Mouse (Mus musculus) left cerebral cortex, adult 18-20 months (tissue): ENCODE measurements at regions not wholly inside any gene's neighbourhood (a gene's known extent, or its start where the extent isn't known, plus 50 kb on each side); places are given as distances from the start of the nearest gene placed in this dataset.
A peak's percentile ranks its signal among the peaks of the same experiment; 100 is the strongest.

Source experiments
- DNase-seq, 2 experiments: peaks; one replicate each; pipeline ENCODE4 v3.0.0; 2021 to 2022; ENCODE audit warnings: low spot score in 2 of 2, mixed read lengths in 1 of 2

DNA sequence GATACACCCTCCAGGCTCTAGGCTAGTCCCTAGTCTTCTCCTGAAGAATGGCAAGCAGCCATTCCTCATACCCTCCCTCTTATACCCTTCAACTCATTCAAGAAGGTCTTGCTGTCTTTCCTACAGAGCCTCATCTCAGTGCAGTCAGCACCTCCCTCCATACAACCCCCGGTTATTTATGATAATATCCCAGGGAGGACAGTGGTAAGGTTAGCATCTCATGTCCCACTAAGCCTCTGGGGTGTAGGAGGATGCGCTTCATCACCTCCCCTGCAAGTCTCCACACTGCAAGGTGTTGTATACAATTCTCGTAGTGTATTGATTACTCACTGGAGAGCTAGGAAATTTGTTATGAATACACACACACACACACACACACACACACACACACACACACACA, 80.2 kb upstream of the Shisa6 start:
- DNase-seq = no peak

DNA sequence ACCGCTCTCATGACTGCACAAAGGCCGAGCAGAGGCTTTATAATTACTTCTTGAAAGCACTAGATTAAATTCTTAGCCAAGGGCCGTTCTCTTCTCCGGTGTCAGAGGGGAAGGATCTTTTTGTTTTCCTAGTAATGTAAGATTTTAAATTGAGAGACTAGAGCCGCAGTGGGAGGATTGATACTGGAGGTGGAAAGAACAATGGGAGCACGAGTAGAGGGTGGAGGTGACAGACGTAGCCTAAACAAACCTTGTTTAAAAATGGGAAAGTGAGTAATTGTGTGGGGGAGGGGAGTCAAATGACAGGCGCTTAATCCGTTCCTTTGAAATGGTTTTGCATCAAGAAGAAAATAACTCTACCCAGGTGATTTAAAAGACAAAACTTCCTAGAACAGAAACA, 80.9 kb upstream of the Shisa6 start:
- DNase-seq = no peak

DNA sequence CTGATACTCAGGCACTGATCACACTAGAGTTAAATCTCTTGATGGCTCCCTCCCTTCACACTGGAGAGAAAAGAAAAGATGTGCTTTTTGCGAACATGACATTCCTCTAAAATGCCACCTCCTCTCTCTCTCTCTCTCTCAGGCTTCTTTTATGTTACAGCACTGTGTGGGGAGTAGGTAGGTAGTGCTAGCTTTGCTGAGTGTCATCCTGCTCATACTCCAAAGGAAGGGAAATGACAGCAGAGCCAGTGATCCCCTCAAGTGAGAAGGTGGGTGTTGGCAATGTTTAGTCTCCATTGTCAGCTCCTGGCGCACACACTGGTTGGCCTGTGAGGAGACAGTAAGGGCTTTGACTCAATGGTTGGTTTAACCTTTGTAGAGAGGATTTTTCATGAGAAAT, 84.0 kb upstream of the Shisa6 start:
- peak in 1 of 2 experiments; percentile 8 for DNase-seq

DNA sequence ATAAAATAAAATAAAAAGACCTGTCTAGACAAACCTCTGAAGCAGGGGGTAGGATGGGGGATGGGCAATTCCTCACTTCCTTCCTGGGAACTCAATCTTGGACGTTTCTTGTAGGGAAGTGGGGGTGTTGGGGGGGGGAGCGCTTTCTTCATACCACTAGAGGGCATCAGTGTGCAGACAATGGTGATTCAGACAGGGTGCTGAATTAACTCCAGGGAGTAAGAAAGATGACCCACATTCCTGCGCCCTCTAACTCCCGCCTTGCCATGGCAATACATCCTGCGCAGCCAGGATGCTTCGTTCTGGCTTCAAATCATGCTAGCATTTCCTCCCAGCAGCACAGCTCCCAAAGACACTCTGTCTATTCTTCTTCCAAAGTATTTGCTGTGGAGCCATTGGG, 87.4 kb upstream of the Shisa6 start:
- DNase-seq = peak; percentile 4 to 5

DNA sequence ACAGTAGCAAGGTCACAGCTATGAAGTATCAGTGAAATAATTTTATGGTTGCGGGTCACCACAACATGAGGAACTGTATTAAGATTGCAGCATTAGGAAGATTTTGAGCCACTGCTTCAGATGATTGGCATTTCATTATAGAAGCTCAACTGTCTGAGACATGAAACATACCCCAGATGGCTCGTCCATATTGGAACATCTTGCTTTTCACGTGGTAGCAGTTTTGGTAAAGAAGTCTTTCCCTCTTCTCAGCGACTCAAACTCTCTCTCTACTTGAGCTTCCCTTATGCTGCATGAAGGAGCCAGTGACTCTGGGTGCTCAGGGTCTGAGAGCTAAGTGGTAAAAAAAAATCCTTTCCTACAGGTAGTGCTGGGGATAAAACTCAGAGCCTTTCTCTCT, 99.7 kb upstream of the Shisa6 start:
- DNase-seq = no peak

DNA sequence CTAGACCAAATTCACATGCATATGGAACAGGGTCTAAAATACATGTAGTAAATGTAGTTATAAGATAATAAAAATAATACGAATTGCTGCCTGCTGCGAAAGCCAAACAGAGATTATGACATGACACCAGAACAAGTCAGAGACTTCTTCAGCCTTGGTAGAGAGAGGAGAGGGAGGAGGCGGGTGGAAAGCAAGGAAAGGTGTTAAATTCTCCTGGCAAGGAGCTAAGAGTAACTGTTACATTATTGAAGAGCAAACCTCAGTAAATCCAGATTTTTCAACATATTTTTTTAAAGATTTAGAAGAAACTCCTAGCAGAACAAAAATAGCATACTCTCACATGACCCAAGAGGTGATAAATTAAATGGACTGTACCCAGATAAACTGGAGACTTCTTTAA, 131.0 kb upstream of the Shisa6 start:
- DNase-seq = no peak

DNA sequence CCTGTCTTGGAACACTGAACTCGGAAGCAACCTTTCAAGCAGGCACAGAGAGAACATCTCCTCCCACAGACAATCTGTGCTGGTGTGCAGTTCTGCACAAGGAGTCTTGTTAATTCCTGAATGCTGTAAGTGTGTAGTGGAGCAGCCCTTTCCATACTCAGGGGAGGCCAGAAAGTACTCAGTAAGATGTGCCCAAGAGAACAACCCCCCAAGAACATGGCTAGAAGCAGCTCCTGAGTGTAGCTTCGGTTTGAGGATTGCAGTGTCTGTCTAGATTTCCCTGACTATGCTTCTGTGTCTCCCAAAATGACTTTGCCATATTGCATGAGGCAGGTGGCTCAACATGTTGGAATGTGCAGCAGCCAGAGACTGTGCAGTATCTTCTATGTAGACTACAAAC, 148.8 kb upstream of the Shisa6 start:
- DNase-seq = peak; percentile 52 to 71

DNA sequence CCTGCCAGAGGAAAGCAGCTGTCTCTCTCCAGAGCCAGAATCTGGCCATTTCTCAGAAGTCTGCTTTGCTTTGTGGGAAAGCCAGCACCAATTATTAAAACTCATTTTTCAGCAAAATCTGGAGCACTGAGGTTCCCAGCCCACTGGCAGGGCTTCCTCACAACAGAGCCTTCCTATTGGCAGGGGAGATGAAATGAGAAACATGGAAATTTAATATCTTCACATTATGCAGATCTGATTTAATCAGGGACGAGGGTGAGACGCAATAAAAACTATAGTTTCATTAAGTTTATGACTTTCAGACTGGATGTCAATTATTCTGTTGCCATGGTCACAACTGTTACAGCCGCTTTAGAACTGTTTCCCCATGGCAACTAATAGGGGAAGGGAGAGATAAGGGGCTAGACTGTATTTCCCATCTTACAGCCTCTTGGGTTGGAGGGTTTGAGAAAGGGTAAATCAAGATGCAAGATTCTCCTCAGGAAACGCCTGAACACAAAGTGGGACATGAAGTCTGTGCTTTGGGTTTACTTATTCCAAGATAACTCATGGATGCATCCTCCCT, 154.4 kb upstream of the Shisa6 start:
- DNase-seq = no peak

DNA sequence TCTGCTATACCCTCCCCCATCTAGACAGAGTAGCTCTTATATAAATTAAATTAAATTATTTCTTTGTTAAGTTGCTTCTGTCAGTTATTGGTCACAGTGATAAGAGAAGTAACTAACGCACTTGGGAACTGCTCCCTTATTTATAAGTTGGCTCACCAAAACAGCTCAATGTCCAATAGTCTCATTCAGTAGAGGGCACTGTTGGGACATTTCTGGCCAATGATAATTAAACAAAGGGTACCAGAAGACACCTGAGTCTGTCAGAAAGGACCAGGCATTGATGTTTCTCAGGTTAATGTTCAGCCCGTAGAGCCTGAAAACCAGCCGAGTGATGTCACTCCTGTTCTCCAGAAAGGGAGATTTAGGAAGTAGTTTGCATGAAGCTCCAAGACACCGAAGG, 156.1 kb upstream of the Shisa6 start:
- no peak for DNase-seq

DNA sequence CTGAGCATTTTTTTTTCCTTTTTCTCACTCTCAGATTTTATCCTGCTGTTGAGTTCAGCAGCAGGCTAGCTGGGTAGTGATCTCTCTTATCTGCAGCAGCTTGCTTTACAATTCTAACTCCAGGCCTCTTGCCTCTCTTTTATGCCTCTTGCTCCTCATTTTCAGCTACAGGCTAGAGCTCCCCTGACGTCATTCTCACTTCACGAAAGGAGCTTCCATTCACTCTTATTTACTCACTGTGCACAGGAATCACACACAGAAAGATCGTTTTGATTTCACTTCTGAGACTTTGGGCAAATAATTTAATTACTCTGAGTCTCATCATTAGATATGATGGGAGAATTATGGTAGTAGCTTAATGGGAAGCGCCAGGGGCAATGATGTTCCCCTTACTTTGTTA, 158.4 kb upstream of the Shisa6 start:
- no peak for DNase-seq

DNA sequence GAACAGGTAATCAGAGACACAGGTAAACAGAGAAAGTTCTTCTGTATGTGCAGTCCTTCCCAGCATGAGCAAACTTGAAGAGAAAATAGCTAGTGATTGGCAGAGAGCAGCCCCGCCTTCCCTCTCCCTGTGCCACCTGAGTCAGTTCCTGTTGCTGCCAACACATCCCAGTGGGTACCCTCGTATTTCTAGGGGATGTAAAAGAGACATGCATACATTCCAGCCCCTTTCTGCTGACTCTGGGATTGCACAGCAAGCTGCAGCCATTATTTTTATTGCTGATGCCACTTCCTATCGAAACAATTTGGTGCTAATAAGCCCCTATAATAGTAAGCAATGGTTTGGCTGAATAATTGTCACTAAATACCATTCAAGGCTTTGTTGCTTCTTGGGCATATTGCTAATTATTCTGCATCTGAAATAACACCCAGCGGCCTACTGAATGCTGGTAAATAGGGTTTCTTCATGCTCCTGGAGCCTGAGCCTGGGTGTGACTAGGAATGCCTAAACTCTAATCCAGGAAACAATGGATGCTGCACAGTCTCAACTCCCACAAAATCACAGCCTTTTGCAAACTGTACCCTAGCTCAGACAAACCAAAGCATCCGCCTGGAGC, 169.0 kb upstream of the Shisa6 start:
- DNase-seq = no peak

DNA sequence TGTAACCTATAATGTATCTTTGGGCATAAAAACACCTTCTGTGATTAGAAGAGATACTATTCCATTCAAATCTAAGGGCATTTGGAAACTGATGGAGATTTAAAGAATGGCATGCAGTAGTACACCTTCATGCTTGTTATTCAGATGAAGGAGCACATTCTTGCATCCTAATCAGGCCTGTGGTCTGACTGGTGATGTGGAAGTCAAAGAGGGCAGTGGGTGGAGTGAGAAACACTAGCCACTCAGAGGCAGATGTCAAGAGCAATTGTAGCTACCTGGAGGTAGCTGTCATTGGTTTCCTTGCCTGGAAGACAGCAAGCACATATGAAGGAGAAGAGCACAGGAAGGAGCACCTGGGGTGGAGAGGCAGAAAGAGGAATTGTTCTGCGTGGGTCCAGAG, 171.0 kb upstream of the Shisa6 start:
- DNase-seq = no peak

DNA sequence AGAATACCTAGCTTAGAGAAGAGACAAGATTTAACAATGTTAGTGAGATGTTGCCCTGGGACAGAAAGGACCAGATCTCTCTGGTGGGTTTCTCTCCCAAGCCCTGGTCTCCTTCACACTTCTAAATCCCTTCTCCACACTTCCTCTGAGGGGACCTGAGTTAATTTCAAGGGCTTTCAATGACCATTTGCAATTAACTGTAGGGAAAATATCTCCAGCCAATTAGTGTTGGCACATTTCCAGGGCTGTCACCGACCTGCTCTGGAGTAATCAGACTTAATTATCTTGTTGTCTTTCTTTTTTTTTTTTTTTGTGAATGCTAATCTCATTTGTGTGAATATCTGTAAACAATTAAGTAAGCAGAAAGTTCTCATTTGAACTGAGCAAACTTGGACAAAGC, 166.3 kb upstream of the Pirt start:
- no peak for DNase-seq

DNA sequence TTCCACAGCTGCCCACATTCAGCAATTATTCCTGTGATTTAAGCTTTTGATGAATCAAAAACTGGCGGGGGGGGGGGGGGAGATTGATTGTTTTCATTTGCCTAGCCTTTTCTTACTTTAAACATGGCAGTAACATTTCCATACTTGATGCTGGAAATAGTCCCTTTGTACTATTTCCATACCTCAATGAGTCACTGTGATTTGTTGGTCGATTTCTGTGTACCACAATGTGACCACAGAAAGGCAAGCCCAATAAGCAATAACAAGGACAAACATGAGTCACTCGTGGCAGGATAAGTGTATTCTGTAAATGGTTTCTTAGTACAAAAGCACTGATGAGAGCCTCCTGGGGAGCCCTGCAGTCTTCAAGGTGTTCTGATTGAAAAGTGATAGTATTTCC, 121.8 kb upstream of the Pirt start:
- no peak for DNase-seq

DNA sequence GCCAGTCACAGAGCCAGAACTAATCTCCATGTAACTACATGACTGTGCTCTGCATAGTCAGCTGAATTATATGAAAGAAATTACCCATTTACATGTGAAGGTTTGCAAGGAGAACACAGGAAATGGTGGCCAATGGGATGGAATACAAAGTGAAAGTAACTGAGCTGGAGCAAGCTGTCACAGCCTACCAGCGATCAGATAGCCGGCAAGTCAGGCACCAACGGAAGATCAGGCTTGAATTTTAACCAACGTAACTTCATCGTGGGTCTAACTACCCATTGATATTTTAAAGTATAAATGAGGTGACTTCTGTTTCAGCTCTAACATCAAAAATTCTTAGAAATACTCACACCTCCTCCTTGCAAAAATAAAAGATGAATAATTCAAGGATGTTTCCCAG, 104.9 kb upstream of the Pirt start:
- DNase-seq = no peak

DNA sequence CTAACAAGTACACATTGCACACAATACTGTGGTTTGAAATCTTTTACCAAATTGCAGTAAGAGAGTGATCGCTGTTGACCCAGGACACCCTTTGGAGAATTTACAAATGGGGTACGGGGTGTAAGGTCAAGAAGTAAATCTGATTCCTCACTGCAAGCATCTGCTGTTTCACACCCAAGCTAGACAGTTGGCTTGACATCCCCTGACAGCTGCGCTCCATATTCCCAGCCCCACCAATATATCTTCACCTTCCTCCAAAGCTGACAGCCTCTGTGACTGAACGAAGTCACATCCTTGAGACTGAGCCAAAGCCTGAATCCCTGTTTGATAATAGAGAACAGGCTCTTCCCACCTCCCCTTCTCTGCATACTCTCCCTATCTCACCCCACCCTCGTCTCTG, 98.5 kb upstream of the Pirt start:
- no peak for DNase-seq

DNA sequence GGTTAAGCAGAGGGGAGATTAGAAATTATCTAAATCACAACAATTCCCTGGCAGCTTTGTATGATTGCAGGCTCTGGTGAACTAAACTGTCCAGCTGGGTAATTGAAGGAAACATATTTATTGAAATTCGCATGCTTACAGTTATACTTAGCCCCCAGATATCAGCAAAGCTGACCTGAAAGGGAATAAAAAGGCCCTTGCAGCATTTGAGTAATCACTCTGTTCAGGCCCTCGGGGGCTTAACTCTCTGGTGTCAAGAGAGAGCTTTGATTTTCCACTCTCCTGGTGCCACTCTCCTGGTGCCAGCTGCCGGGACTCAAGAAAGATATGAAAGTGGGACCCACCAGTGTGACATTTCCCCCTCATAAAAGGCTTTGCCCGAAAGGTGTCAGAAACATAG, 98.0 kb upstream of the Pirt start:
- DNase-seq = no peak

DNA sequence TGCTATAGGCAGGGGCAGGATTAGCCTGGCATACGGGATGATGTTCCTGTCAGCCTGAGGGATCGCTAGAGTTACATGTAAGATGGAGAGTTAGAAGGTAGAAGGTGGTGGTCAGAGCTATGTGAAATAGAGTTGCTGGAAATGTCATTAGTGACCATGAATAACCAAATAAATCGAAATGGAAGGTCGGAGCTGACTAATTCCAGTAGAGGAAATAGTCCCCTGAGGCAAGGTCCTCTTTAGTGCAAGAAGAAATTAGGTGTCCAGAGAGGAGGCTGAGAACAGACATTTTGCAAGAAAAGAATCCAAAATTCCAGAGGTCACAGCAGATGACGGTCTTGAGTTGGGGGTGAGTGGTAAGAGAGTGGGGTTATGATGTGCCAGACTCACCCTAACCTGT, 75.9 kb upstream of the Pirt start:
- no peak for DNase-seq

DNA sequence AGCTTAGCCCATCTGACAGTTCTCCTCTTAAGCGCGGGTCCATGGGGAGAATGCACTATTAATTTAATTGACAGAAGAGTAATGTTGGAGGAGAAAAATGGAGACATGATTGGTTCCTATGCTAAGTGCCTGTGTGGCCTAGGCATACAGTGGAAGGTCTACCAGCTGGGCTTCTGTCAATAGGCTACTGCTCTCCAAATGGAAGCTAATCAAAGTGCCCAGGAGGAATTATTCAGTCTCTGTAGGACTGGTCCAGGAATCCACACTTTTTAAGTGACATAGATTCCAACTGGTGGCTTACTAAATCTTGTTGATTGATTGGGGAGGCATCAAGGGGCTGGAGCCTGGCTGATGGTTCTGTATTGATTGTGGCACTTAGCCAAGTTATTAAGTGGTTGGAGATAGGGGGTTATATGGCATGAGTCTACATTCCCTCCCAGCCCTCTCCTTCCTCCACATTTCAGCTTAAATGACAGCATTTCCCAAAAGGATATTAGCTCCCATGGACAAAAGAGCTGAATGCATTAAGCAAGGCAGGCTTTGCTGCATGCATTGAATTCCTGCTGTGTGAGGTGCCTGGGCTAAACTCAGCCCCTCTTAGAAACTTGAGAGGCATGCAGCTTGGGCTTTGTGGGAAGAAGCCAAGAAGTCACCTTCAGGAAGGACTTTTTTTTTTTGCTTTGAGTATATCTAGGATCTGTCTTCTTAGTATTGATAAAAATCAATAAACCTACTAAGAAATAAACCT, 75.0 kb upstream of the Pirt start:
- no peak for DNase-seq

DNA sequence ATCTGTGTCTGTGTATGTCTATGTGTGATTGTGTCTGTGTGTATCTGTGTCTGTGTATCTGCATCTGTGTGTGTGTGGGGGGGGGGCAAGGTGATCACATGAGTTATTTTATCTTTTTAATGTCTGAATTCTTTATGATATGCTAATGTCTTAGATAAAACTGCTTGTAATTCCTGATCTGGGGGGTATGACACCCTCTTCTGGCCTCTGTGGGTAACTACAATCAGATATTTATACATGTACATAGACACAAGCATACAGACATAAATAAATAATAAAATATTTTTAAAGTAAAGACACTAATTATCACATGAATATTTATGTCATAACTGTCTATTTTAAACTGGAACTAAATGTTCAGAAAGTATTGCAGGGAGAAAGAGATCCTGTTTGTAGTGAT, 66.5 kb upstream of the Pirt start:
- DNase-seq = no peak

DNA sequence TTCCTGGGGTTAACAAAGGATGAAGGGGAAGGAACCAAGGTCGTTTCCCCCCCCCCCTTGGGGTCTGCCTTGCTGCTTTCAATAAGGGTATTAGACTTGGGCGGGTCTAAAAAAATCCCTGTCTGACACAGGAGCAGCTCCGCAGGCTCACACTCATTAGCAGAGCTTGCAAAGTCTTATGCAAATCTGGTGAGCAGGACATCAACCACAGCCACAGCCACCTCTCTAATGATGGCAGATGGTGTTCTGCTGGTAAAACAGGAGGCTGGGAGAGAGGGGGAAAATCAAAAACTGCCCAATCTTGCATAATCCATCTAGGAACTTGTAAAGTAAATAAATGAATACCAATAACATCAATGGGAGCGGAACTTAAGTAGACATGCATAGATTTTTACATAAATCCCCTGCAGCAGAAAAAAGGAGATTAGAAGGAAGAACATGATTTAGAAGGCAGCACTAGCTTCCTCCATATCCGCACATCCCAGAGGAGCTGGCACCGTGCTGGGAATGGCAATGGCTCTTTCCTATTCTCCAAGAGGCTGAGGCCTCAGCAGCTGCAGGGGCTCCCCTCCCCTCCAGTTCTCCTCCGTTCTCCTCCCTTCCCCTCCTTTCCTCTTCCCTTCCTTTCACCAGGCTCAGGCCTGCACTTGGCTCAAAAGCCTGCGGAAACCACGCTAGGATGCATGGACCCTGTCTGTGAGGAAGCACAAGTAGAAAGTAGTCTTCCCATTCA, 65.6 kb upstream of the Pirt start:
- no peak for DNase-seq
